Mouse (Mus musculus): ENCODE results near the gene Tpx2. TPM values are rescaled to one million over a fixed set of nuclear protein-coding genes. Genes with fewer than 3 reads are reported as not detected.

The Tpx2 gene
- polyA plus RNA-seq, 1 experiment from 2014 or later: 86.6 TPM

DNA sequence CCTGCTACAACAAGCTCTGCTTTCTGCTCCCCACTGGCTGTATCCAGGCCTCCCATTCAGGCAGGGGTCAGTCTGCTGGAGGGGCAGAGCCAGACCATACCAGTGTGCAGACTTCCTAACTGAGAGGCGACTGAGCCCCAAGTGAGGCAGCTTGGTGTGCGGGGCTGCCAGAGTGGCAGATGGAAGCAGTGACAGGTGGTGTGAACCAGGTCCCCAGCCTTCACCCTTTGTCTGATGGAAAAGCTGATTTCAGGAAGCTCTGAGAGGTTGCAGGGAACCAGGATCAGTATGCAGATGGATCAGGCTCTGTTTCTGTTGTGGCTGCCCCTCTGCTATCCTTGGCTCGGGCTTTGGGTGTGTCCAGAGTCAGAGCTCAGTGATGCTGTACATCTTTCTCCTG is 75.9 kb downstream of the Tpx2 start:
- Histone ChIP-seq H3K4me2 (no peak overlapping the region), H3K9me3 (no peaks in the 10 kb centered on the region), H3K27me3 (no peaks in the 10 kb centered on the region; the same call in 1 of the 2 replicates), H3K9ac (no peak overlapping the region), H3K4me3 (no peak overlapping the region), H3K27ac (no peak overlapping the region), H3K4me1 (peaks cover 25% of the 10 kb centered on the region), H3K36me3 (no peaks in the 10 kb centered on the region)
- 80% methylated on average over 3 of the region's 3 CpGs for WGBS
- ATAC-seq (ENCODE audit: insufficient number of reproducible peaks, insufficient read depth, low FRiP score, low TSS enrichment, low read depth): no peak

- Histone ChIP-seq H3K4me1 (peaks cover 25% of the 10 kb centered on the region), H3K27ac (no peak overlapping the region), H3K9me3 (no peaks in the 10 kb centered on the region), H3K9ac (no peak overlapping the region), H3K36me3 (no peaks in the 10 kb centered on the region), H3K4me2 (no peak overlapping the region), H3K27me3 (no peaks in the 10 kb centered on the region; the same call in 1 of the 2 replicates), H3K4me3 (no peak overlapping the region)
- ATAC-seq (ENCODE audit: insufficient number of reproducible peaks, insufficient read depth, low FRiP score, low TSS enrichment, low read depth): no peak
- WGBS: 53% methylated on average over 8 of the region's 8 CpGs
These were observed 76.4 kb downstream of the Tpx2 start for GRCm38 (mm10) chr2:152924128-152924527.

DNA sequence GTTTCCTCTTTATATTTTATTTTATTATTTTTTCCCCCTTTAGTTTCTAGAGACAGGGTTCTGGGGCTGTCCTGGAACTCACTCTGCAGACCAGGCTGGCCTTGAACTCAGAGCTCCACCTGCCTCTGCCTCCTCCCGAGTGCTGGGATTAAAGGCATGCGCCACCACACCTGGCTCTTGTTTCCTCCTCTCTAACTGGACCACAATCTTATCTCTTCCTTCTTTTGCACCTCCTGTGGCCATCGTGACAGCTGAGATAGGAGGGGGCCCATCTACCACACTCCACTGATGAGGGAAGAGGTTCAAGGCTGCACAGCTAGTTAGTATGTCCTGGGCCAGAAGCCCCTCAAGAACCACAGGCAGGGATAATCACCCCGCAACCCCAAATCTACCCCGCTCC is 76.8 kb downstream of the Tpx2 start:
- Histone ChIP-seq H3K4me3 (no peak overlapping the region), H3K4me1 (peaks cover 25% of the 10 kb centered on the region), H3K36me3 (no peaks in the 10 kb centered on the region), H3K27ac (no peak overlapping the region), H3K9ac (no peak overlapping the region), H3K4me2 (no peak overlapping the region), H3K9me3 (no peaks in the 10 kb centered on the region), H3K27me3 (no peaks in the 10 kb centered on the region)
- WGBS: 81% methylated on average over 5 of the region's 5 CpGs
- no peak for ATAC-seq (ENCODE audit: insufficient number of reproducible peaks, insufficient read depth, low FRiP score, low TSS enrichment, low read depth)

DNA sequence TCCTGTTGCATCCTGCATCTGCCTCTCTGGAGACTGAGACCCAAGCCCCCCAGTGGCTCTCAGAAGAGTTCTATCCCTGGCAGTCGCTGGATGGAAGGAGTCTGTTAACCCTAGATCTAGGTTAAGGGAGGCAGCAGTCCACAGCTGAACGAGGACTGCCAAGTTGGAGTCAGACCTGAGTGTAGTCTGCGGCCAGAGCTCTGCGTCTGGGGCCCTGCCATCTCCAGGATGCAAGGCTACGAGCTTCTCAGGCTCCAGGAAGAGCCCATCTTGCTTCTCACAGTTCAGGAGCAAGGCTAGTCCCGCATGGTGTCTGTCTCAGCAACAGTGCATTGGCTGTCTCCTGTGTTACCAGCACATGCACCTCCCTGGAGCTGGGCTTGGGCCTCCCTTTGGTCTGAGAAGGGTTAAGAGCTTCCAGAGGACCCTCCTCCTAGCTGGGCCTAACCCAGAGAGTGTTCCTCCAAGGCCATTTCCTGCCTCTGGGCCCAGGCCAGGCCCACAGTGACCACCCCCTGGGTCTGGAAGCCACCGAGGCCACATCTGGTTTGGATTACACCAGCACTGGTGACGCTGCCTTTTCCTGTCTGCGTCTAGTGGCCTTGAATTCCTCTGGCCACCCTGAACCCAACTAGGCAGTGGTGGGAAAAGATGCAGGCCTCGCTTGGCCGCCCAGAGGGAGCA is 77.6 kb downstream of the Tpx2 start:
- Histone ChIP-seq H3K9me3 (no peaks in the 10 kb centered on the region), H3K4me1 (peaks cover 25% of the 10 kb centered on the region), H3K9ac (0 out of 2 replicates have a peak overlapping the region, but pooled peaks have one; percentile 36), H3K36me3 (no peaks in the 10 kb centered on the region), H3K27me3 (no peaks in the 10 kb centered on the region), H3K4me3 (no peak overlapping the region), H3K4me2 (no peak overlapping the region), H3K27ac (no peak overlapping the region)
- no peak for ATAC-seq (ENCODE audit: insufficient number of reproducible peaks, insufficient read depth, low FRiP score, low TSS enrichment, low read depth)
- WGBS: 34% methylated on average over 11 of the region's 11 CpGs

GRCm38 (mm10) chr2:152926896-152927295 is 79.1 kb downstream of the Tpx2 start:
- no peak for ATAC-seq (ENCODE audit: insufficient number of reproducible peaks, insufficient read depth, low FRiP score, low TSS enrichment, low read depth)
- no peak overlapping the region for H3K4me3 ChIP-seq

DNA sequence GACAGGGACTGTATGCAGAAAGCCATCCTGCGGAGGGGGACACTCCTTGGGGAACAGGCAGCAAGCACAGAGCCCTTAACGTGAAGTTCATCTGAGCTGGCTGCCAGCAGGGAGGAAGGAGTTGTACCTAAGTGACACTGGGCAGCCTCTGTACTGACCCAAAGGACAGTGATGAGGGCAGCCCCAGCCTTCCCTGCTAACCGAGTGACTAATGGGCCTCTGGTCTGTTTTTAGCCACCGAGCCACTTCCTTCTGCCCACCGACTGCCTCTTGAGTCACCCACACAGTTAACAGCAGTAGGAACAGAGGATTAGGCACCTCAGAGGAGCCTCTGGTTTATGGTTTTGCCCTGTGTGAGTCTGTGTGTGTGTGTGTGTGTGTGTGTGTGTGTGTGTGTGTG is 79.6 kb downstream of the Tpx2 start:
- Histone ChIP-seq H3K4me1 (peaks cover 28% of the 10 kb centered on the region), H3K4me3 (no peak overlapping the region), H3K36me3 (no peaks in the 10 kb centered on the region), H3K4me2 (no peak overlapping the region), H3K27me3 (peaks cover 5% of the 10 kb centered on the region; the same call in 1 of the 2 replicates), H3K9me3 (no peaks in the 10 kb centered on the region), H3K9ac (no peak overlapping the region), H3K27ac (no peak overlapping the region)
- ATAC-seq (ENCODE audit: insufficient number of reproducible peaks, insufficient read depth, low FRiP score, low TSS enrichment, low read depth): no peak
- WGBS: 48% methylated on average over 5 of the region's 5 CpGs

More at GRCm38 (mm10) chr2:152926896-152927295, 79.1 kb downstream of the Tpx2 start:
- H3K4me2 ChIP-seq: no peak overlapping the region
- 0 out of 2 replicates have a peak overlapping the region, but pooled peaks have one; percentile 32 for H3K9ac ChIP-seq
- H3K27ac ChIP-seq: no peak overlapping the region
- peaks cover 28% of the 10 kb centered on the region for H3K4me1 ChIP-seq
- H3K36me3 ChIP-seq: no peaks in the 10 kb centered on the region
- H3K27me3 ChIP-seq: 0 out of 2 replicates have a peak, but pooled peaks cover under 1% of the 10 kb centered on the region
- 42% methylated on average over 9 of the region's 9 CpGs for WGBS
- H3K9me3 ChIP-seq: no peaks in the 10 kb centered on the region

DNA sequence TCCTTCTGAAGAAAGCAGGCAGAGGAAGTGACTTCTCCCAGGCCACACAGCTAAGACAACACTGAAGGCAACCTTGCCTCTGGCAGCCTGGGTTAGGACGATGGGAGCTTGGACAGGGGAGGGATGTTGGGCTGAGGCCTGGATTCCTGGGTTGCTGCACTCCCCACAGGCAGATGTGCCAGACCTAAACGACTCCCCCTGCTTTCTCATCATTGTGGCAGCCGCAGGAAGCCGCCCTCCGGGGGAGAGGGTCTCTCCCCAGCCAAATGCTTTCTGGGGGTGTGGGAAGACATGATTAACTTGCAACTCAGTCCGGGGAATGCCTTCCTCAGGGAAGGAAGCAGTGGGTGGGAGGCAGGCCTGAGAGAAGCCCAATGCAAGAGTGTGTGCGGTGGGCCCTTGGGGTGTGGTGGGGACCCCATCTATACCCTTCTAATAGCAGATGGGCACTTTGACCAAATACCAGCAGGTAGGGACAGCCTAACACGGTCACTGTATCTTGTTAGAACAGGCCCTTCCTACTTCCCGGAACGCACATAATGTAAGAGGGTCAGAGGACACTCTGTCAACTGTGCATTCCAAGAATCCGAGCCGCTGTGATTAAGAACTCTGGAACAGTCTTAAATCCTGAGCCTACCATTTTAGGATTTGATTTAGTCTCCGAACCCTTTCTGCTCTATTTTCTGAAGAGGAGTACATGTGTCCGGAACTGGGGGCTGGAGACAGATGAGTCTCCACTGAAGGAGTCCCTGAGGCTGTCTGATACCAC is 80.6 kb downstream of the Tpx2 start:
- no peak overlapping the region for H3K27ac ChIP-seq
- no peaks in the 10 kb centered on the region for H3K36me3 ChIP-seq
- 40% methylated on average over 14 of the region's 14 CpGs for WGBS
- ATAC-seq (ENCODE audit: insufficient number of reproducible peaks, insufficient read depth, low FRiP score, low TSS enrichment, low read depth): no peak
- no peak overlapping the region for H3K4me2 ChIP-seq
- peaks cover 12% of the 10 kb centered on the region; the same call in 1 of the 2 replicates for H3K27me3 ChIP-seq
- H3K9ac ChIP-seq: no peak overlapping the region
- H3K9me3 ChIP-seq: no peaks in the 10 kb centered on the region
- H3K4me1 ChIP-seq: peaks cover 28% of the 10 kb centered on the region
- H3K4me3 ChIP-seq: no peak overlapping the region

DNA sequence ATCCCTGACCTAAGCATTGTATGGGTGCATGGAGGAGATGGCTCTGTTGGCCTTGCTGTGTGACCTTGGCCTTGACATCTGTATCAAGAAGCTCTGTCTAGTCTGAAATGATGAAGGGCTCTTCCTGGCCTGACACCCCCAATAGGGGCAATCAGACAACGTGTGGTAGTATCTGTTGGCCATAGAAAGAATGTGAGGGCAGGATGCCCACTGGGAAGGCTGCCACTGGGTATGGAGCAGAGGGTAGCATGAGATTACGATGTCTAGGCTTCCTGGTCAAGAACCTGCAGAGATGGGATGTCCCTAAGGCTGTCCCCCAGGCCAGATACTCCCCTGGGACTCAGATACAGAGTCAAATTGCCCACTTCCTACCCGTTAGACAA is 81.2 kb downstream of the Tpx2 start:
- Histone ChIP-seq H3K9me3 (no peaks in the 10 kb centered on the region), H3K9ac (no peak overlapping the region), H3K4me1 (peaks cover 28% of the 10 kb centered on the region), H3K4me3 (no peak overlapping the region), H3K4me2 (no peak overlapping the region), H3K27me3 (peaks cover 16% of the 10 kb centered on the region), H3K36me3 (no peaks in the 10 kb centered on the region), H3K27ac (no peak overlapping the region)
- ATAC-seq (ENCODE audit: insufficient number of reproducible peaks, insufficient read depth, low FRiP score, low TSS enrichment, low read depth): no peak
- WGBS: 77% methylated on average over 3 of the region's 3 CpGs

DNA sequence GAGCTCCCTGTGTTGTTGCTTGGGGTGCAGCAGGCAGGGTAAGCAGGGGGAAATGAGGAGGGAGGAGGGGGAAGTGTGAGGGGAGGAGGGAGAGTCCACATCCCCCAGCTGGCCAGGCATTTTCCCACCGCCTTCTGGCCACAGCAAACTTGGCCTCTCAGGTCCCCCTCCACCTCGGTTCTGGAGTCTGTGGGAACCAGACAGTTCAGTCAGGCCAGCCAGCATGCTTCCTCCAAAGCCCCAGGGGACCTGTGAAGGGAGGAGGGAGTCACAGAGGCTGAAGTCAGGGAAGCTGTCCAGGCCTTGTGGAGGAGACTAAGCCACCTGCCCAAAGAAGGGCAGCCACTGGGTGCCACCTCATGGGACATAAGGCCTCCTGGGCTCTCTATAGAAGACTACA is 82.5 kb downstream of the Tpx2 start:
- H3K4me1 ChIP-seq: peaks cover 22% of the 10 kb centered on the region
- H3K9me3 ChIP-seq: no peaks in the 10 kb centered on the region
- peaks cover 16% of the 10 kb centered on the region for H3K27me3 ChIP-seq
- 34% methylated on average over 2 of the region's 2 CpGs for WGBS
- H3K27ac ChIP-seq: no peak overlapping the region
- no peak overlapping the region for H3K4me2 ChIP-seq
- no peaks in the 10 kb centered on the region for H3K36me3 ChIP-seq
- no peak overlapping the region for H3K4me3 ChIP-seq
- ATAC-seq (ENCODE audit: insufficient number of reproducible peaks, insufficient read depth, low FRiP score, low TSS enrichment, low read depth): no peak
- no peak overlapping the region for H3K9ac ChIP-seq

DNA sequence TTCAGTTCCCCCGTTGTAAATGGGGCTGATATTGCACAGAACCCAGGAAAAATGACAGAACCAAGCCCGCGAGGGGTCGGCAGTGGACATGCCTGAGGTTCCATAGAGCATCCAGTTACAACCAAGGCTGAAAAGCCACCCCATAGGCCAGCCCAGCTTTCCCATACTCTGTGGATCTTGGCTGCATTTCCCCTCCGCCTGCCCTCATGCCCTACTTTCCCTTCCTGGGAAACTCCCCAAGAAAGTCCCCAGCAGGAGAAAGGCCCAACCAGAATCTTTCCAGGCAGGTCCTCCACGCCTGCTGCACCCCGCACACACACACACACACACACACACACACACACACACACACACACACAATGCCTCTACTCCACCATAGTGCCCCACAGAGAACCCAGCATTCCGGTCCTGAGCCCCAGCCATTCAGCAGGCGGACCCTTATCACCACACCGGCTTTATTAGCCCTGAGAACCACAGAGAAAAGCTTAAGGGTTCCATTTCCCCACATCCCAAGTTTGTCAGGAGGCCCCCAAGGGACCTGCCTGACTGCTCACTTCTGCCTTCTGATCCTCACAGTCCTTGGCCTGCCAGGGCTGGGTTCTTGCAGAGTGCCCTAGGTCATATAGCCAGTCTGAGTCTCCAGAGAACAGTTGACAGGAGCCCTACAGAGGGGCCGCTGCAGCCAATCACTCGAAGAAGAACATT is 83.8 kb downstream of the Tpx2 start:
- ATAC-seq (ENCODE audit: insufficient number of reproducible peaks, insufficient read depth, low FRiP score, low TSS enrichment, low read depth): no peak
- peaks cover 13% of the 10 kb centered on the region for H3K4me1 ChIP-seq
- H3K36me3 ChIP-seq: no peaks in the 10 kb centered on the region
- H3K27me3 ChIP-seq: peaks cover 28% of the 10 kb centered on the region
- WGBS: 70% methylated on average over 12 of the region's 12 CpGs
- no peak overlapping the region for H3K4me2 ChIP-seq
- H3K27ac ChIP-seq: no peak overlapping the region
- no peaks in the 10 kb centered on the region for H3K9me3 ChIP-seq
- no peak overlapping the region for H3K4me3 ChIP-seq
- no peak overlapping the region for H3K9ac ChIP-seq

DNA sequence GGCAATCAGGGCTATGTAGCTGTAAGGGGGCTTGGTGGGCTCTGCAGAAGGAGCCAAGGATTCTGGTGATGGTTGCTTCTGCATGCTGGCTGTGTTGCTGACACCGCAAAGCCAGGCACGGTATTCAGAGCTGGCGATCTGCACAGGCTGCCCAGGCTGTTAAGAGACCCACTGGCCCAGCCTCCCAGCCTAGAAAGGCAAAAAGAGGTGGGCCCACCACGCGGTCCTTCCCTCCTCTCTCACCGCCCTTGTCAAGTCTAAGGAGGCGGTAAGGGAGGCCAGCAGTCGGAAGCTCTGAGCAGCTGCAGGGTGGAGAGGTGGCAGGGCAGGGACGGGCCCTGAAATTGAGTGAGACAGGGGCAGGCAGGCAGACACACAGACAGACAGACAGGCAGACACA is 85.3 kb downstream of the Tpx2 start, which contains the start of gene Foxs1:
TSS of gene Foxs1 (minus strand) at position 161 of the 400 bp plus-strand sequence.
- 32% methylated on average over 9 of the region's 9 CpGs for WGBS
- Histone ChIP-seq H3K4me1 (0 out of 2 replicates have a peak, but pooled peaks cover 7% of the 10 kb centered on the region), H3K27ac (no peak within 1 kb of the TSS), H3K4me2 (no peak within 1 kb of the TSS), H3K36me3 (no peaks in the 10 kb centered on the region), H3K27me3 (peaks cover 31% of the 10 kb centered on the region), H3K9ac (peak within 1 kb of the TSS; percentile 36; the same call in 1 of the 2 replicates), H3K9me3 (no peaks in the 10 kb centered on the region), H3K4me3 (no peak within 1 kb of the TSS)
- ATAC-seq (ENCODE audit: insufficient number of reproducible peaks, insufficient read depth, low FRiP score, low TSS enrichment, low read depth): no peak
